Mouse (Mus musculus) brain, embryonic 14.5 days (tissue): ENCODE results near the gene Adssl1.

ENCODE experiments used
- CTCF ChIP-seq: fragments of 200-500 bp; IDR thresholded peaks from 2 replicates; pipeline ENCODE4 v1.5.1; 2012; ENCODE audit warnings: inconsistent platforms, mild to moderate bottlenecking, moderate library complexity, borderline replicate concordance; ENCODE audit not compliant: insufficient read depth, insufficient read length; ENCODE audit errors: extremely low read depth
- POLR2A ChIP-seq: fragments of 200-500 bp; IDR thresholded peaks from 2 replicates; pipeline ENCODE4 v1.6.1; 2012; ENCODE audit warnings: mild to moderate bottlenecking, inconsistent platforms, borderline replicate concordance; ENCODE audit not compliant: poor library complexity, insufficient read depth, insufficient read length, severe bottlenecking; ENCODE audit errors: extremely low read depth

GRCm38 (mm10) chr12:112596454-112596853, 23.4 kb upstream of the Adssl1 start:
- no peak for TF ChIP-seq POLR2A
- TF ChIP-seq CTCF, result no peak
